Mouse (Mus musculus) thymus, postnatal 10 days (tissue): Measurements from ENCODE around the gene Serpine1.

Experiments
- DNase-seq, 2 experiments: peaks; one replicate each; pipeline ENCODE4 v3.0.0; 2021; ENCODE audit warnings: low spot score in 2 of 2

Serpine1 gene

DNA sequence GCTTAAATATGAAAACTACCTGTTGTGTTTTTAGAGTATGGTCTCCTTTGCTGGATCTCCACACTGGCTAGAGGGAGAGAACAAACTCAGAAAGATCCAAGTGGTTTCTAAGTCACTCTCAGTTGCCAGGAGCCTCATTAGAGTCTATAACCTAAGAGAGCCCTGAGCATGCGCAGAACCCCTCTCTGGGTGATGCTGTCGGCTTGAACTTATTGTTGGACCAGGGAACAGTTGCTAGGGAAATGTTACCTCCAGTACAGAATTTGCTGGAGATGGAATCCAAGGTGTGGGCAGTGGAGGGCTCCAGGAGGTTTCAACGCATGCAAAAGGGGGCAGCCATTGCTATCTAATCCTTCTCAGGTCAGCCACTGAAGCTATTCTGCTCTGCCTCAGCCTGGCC lies 47.8 kb downstream of the Serpine1 start:
- DNase-seq: no peak

DNA sequence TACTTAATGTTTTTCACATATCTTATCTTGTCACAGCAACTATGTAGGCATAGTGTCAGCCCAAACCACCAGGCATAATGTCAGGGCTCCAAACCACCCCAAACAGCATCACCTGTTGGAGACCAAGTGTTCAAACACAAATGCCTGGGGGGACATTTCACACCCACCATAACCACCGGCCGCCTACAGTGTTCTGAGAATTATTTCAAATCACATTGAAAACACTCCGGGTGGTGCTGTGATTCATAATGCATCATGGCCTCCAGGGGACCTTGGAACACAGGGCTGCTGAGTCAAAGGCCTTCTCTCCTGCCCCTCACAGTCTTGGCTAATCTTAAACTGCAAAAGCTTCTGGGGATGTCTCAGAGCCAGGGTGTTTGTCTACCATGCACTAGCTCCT lies 56.2 kb downstream of the Serpine1 start:
- no peak for DNase-seq

DNA sequence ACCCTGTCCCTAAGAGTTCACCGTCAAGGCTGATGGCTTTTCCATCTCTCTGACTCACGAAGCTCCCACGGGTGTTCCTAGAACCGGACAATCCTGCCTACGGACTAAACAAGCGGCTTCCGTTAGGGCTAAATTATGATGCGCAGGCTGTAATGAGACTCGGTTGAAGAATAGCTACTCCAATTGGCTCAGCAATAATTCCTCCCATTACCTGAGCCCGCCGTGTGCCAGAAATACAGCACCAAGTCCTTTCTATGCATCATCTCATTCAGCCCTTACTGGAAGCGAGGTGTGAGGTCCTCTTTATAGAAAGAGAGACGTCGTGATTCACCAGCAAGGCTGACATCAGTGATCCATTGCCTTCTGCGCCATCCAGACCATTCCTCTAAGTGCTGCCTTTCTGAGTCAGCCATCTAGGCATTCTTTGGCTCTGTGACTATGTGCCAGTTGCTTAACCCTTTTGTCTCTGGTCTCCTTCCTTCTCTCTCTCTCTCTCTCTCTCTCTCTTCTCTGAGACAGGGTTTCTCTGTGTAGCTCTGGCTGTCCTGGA lies 59.6 kb downstream of the Serpine1 start:
- no peak for DNase-seq
